Mouse (Mus musculus): Measurements from ENCODE around the gene Ripply1.

The Ripply1 gene

DNA sequence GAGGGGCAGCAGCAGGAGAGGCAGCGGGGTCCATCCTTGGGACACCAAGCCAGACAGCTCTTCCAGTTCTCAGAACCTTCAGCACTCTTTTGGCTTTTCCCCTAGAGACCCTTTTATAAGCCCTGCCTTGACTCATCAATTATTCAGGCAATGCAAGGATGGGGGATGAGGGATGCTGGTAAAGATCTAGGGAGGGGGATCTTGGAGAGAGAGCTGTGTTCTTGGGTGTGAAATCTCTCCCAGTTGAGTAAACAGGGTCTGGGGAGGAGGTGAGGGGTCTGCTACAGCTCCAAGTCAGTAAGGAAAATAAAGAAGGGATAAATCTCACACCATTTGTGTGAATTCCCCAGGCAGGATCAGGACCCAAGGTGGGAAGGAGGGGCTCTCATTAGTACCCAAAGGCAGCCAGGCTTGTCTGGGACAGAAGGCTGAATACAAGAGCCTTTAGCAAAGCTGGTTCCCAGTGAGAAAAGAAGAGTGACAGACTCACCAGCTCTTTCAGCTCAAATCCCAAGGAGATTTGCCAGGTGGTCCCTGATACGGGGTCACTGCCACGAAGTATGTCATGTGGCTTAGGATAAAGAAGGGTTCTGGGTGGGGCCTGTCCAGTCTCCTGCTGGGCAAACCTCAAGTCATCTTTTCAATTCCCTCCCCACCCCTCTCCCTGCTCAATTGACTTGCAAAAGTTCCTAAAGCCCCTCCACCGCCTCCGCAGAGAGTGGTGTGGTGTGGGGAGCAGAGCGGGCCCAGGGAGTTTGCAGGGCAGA, at the start of gene Ripply1:
TSS of gene Ripply1 (minus strand) at position 76 of the 767 bp plus-strand sequence.
- no peak for DNase-seq

- DNase-seq, result no peak
Observed at GRCm38 (mm10) chrX:139828363-139829092, 46.4 kb upstream of the Ripply1 start.

DNA sequence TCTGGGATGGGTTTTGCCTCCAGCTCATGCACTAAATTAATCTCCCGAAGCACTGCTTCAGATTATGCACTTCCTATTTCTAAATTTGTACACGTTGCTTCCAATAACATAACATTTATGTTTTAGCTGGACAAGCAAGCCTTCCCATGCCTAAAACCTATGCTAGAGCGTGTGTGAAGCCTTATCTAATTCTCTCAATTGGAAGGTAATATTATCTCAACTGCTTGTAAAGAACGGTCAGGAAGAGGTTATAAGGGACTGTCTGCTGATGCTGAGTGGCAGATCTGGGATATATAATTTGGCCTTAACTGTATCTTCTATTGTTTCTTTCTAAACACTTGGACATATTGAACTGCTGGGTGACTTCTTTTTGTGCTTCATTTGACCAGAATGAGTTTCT, 44.8 kb upstream of the Ripply1 start:
- DNase-seq, result no peak

GRCm38 (mm10) chrX:139825402-139825801, 43.2 kb upstream of the Ripply1 start:
- no peak for DNase-seq

- DNase-seq, result no peak
Observed at GRCm38 (mm10) chrX:139815201-139815600, 33.0 kb upstream of the Ripply1 start.

DNA sequence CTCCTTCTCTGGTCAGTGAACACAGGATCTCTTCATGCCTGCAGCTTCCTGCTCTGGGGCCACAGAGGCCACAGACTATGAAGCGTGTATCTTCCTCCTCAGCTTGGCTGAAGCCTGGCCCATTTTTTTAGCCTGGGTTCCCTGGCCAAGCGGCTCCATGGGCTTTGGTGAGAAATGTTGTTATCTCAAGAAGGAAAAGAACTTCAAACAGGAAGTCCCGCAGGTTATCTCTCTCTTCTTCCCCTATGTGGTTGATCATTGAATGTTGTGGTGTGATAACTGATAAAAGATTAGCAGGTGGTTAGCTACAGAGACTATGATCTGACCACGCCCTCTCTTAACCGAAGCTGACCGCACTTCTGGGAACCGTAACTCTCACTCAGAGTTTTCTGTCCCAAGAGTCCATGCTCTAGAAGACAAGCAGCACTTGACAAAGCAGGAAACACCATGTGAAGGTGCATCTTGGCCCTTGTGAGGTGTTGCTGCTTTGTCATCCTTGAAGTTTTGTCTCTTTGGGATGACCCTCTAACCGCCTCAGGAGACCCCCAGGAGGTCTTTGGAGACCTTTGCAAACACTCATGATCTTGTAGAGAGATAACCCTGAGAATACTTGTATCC, 32.0 kb upstream of the Ripply1 start:
- no peak for DNase-seq

- no peak for DNase-seq
Observed at GRCm38 (mm10) chrX:139813299-139814002, 31.3 kb upstream of the Ripply1 start.

DNA sequence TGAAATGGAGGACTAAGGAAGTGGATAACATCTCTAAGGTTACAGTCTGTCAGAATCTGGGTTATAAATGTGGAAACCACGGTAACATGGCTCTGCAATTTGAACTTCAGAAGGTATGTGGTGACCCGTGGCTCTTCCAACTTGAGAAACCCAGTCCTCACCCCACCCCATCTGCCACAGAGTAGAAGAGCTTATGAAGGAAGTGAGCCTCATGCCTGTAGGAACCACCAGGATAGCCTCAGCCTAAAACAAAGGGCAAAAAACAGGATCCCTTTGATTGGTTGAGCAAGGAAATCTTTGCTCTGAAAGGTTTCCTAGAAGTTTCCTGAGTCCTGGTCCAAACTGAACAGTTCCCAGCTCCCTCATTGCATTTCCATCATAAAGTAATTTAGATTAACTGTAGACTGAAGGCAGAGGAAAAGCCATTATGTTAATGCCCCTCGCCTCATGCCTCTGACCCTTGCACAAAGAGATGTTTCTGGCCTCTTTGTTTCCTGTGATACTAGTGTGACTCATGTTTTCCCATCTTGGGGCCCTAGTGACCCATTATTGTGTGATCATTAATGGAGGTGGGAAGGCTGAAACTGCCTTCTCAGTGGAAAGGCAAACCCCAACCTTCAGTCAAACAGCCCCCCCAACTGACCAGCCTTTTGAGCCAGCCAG, 30.6 kb upstream of the Ripply1 start:
- no peak for DNase-seq

GRCm38 (mm10) chrX:139808501-139808900, 26.3 kb upstream of the Ripply1 start:
- peak; percentile 63 to 79 for DNase-seq

GRCm38 (mm10) chrX:139808085-139808484, 25.9 kb upstream of the Ripply1 start:
- DNase-seq, result peak; percentile 62 to 76

GRCm38 (mm10) chrX:139807391-139807790, 25.2 kb upstream of the Ripply1 start:
- no peak for DNase-seq

- DNase-seq, result no peak
Observed at GRCm38 (mm10) chrX:139805918-139806317, 23.8 kb upstream of the Ripply1 start.

- no peak for DNase-seq
Observed at GRCm38 (mm10) chrX:139803028-139803427, 20.9 kb upstream of the Ripply1 start.

DNA sequence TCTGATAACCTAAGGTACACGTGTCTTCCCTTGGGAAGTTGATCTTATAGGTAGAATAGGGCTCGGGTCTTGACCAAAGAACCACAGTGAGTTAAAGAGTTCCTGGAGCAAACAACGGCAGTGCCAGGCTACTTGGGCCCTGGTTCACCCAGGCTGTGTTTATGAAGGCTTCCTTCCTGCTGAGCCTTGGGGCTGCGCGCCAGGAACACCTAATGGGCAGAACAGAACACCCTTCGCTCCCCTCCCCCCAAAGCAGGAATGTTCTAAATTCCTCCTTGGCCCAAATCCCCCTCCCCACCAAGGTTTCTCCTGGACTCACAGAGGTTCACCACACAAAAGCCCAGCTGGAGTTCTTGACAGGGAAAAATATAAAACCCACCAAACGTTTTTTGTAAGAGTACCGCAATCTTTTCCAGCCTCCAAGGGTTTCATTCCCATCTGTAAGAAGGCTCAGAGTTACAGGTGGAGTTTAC, 18.3 kb upstream of the Ripply1 start, which contains the start of gene Cldn2:
TSS of gene Cldn2 (plus strand) at position 423 of the 473 bp plus-strand sequence.
- no peak for DNase-seq

- no peak for DNase-seq
Observed at GRCm38 (mm10) chrX:139799953-139800352, 17.8 kb upstream of the Ripply1 start.

DNA sequence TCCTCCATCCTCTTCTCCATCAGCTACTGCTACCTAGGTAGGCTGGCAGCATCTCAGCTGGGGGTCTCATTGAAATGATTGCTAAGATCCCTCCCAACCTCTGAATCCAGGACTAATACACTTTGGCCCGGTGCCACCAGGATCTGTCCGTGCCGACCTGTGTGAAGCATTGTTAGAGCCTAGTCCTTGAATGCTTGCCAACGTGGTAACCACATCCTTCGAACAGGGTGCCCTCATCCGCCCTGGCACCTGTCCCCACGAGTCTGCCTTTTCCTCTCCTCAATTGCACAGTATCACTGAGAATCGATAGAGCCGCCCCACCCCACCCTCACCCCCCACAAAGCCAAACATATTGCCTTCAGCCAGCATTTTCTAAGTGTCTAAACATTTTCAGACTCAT, 15.7 kb upstream of the Ripply1 start:
- DNase-seq, result peak in 1 of 2 experiments; percentile 33

GRCm38 (mm10) chrX:139796037-139796436, 13.9 kb upstream of the Ripply1 start:
- no peak for DNase-seq

DNA sequence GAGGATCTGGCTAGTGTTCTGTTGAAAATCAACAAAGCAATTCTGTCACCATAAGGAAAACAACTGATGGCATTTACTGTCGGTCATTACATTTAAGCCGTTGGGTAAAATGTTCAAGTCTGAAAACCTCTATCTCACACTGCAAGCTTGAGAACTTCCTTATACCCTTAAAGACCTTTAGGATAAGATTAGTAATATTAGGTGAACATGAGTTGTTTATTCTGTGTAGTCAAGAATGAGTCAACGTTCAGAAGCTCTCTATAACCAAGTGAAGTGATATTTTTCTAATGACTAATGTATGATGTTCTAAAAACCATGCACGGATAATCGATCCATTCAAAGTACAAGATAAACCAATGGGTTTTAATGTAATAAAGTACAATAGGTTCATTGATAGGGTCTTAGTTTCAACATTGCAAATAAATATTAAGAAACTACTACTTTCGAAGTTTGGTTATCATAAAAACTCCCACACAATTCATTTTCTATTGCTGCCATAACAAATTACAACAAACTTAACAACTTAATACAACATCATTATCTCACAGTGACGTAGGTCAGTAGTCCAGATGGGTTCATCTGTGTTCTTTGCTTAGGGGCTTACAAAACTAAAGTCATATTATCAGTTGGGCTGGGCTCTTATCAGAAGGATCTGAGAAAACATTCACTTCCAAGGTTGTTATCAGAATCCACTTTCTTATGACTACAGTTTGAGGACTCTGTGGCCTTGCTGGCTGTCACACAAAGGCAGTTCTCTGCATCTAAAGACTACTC, 12.1 kb upstream of the Ripply1 start:
- no peak for DNase-seq

DNA sequence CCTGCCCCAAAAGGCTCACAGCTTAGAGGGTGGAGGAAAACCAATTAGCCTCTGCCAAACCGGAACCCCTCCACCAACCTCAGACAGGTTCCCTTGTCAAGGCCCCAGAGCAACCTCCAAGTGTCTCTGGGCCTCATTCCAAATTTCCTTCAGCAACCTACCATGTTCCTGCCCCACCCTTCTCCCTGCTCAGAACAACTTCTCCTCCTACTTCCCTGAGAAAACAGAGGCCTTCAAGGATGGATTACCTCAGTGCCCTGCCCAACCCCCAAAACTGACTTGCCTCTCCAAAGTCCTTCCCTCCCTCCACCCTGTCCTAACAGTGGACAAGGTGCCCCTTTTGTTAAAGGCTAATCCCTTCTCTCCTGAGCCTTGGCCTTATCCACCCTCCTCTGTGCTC, 3.6 kb upstream of the Ripply1 start:
- no peak for DNase-seq

- no peak for DNase-seq
Observed at GRCm38 (mm10) chrX:139783045-139783422, 881 bp upstream of the Ripply1 start.

DNA sequence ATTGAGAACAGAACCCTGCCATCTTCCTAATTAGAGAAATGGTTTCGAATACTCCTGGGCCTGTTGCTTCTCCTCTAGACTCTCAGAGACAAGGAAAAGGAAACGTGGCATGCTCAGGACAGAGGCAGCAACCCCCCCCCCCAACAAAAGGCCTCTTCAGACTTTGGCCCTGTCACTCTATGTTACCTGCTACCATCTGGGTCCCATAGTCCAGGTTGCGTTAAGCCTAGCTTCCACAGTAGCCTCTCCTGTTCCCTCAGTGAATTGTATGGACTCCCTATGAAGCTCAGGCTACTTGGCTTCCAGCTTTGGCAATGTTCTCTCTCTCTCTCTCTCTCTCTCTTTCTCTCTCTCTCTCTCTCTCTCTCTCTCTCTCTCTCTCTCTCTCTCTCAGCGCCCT, 590 bp downstream of the Ripply1 start:
- DNase-seq, result no peak

- no peak for DNase-seq
Observed at GRCm38 (mm10) chrX:139780988-139781387, 1.2 kb downstream of the Ripply1 start.

All from cerebellum, postnatal 14 days (tissue).